Mouse (Mus musculus) MEL (cell line): ENCODE results near the gene Zfp275.

Experiments used
- CHD1 ChIP-seq: IDR thresholded peaks from 2 replicates; pipeline ENCODE4 v1.6.1; 2012; ENCODE audit warnings: low read depth, mild to moderate bottlenecking, inconsistent platforms, low read length, improper control_type of control experiment
- CHD2 ChIP-seq: IDR thresholded peaks from 2 replicates; pipeline ENCODE4 v1.6.1; 2011; ENCODE audit warnings: low read length, improper control_type of control experiment
- CTCF ChIP-seq, 3 experiments: IDR thresholded peaks in 2 of 3; conservative IDR thresholded peaks in 1 of 3; 2 replicates each; pipeline ENCODE4 v1.5.1; 2011 to 2012; ENCODE audit warnings: low read length in 3 of 3, low read depth in 2 of 3, mild to moderate bottlenecking in 2 of 3, improper control_type of control experiment in 1 of 3, inconsistent platforms in 1 of 3, mixed read lengths in 1 of 3, moderate library complexity in 1 of 3; ENCODE audit not compliant: control insufficient read depth in 1 of 3, insufficient read depth in 1 of 3, poor library complexity in 1 of 3, severe bottlenecking in 1 of 3
- E2F4 ChIP-seq: IDR thresholded peaks from 2 replicates; pipeline ENCODE4 v1.6.1; 2011; ENCODE audit warnings: low read depth, low read length, improper control_type of control experiment, borderline replicate concordance
- HCFC1 ChIP-seq: IDR thresholded peaks from 2 replicates; pipeline ENCODE4 v1.6.1; 2012; ENCODE audit warnings: low read depth, mild to moderate bottlenecking, inconsistent platforms, low read length, improper control_type of control experiment, moderate library complexity
- POLR2A ChIP-seq, 2 experiments: IDR thresholded peaks; 2 replicates each; pipeline ENCODE4 v1.6.1; 2011 to 2012; ENCODE audit warnings: low read length in 2 of 2, mild to moderate bottlenecking in 2 of 2, control low read depth in 1 of 2, improper control_type of control experiment in 1 of 2, low read depth in 1 of 2, moderate library complexity in 1 of 2; ENCODE audit not compliant: control insufficient read depth in 1 of 2, insufficient read depth in 1 of 2, poor library complexity in 1 of 2
- POLR2AphosphoS2 ChIP-seq: IDR thresholded peaks from 2 replicates; pipeline ENCODE4 v1.6.1; 2011; ENCODE audit warnings: low read length, improper control_type of control experiment
- POLR2AphosphoS5 ChIP-seq: IDR thresholded peaks from 2 replicates; pipeline ENCODE4 v1.6.1; 2012; ENCODE audit warnings: low read depth, borderline replicate concordance, mild to moderate bottlenecking, inconsistent platforms, low read length, moderate library complexity, mixed read lengths
- RAD21 ChIP-seq: IDR thresholded peaks from 2 replicates; pipeline ENCODE4 v1.6.1; 2011; ENCODE audit warnings: mild to moderate bottlenecking, low read depth, low read length, improper control_type of control experiment
- RCOR1 ChIP-seq: IDR thresholded peaks from 2 replicates; pipeline ENCODE4 v1.6.1; 2012; ENCODE audit warnings: low read depth, mild to moderate bottlenecking, inconsistent platforms, low read length, improper control_type of control experiment
- SIN3A ChIP-seq: IDR thresholded peaks from 2 replicates; pipeline ENCODE4 v1.6.1; 2012; ENCODE audit warnings: low read length, improper control_type of control experiment, inconsistent platforms
- TAL1 ChIP-seq: IDR thresholded peaks from 2 replicates; pipeline ENCODE4 v1.6.1; 2012; ENCODE audit warnings: mild to moderate bottlenecking, inconsistent platforms, low read length, moderate library complexity, mixed read lengths

DNA sequence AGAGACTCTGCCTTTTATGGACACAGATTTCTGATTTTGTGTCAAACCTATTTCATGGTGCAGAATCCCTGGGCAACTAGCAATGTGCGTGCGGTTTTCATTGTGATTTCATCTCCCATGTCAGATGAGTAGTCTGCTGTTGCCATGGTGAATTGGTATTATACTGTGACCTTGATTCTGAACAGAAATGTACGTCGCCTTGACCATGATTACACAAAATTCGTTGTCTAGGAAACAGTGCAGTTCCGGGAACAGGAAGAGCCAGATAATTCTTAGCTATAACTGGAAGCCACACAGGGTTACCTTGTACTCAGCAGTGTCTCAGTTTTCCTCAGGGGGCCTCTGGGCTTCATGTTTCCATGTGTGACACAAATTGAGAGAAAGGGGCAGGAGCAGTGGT lies 42.0 kb downstream of the Zfp275 start:
- TF ChIP-seq RAD21 (no peak), CTCF (IDR thresholded peaks at IDR 0.05 in 2 of 3, conservative IDR thresholded peaks at IDR 0.05 in 1 of 3; ENCODE audit: control insufficient read depth in 1 of 3, insufficient read depth in 1 of 3, low read depth in 2 of 3, low read length in 3 of 3, poor library complexity in 1 of 3, severe bottlenecking in 1 of 3) (no peak), POLR2AphosphoS5 (no peak), CHD1 (no peak), POLR2A (IDR thresholded peaks at IDR 0.05; ENCODE audit: control insufficient read depth in 1 of 2, insufficient read depth in 1 of 2, low read depth in 1 of 2, low read length in 2 of 2, poor library complexity in 1 of 2) (no peak), HCFC1 (no peak), POLR2AphosphoS2 (no peak), E2F4 (no peak), RCOR1 (no peak), TAL1 (no peak), CHD2 (no peak), SIN3A (no peak)
